Mouse (Mus musculus) forebrain, embryonic 16.5 days (tissue): ENCODE data around the gene Stra8. TPM values are rescaled to one million over a fixed set of nuclear protein-coding genes. Genes with fewer than 3 reads are reported as not detected.

Experiments
- ATAC-seq: fragments of 200-750 bp; cut with Nextera tagmentation; 2 replicates; pipeline ENCODE4 v1.8.0; 2017; ENCODE audit warnings: mild to moderate bottlenecking, moderate library complexity
- H3K27ac ChIP-seq: fragments of 300-500 bp; sonication (generic); 2 replicates; pipeline ENCODE4 v1.5.1; 2014; ENCODE audit warnings: low read length, control low read depth
- H3K27me3 ChIP-seq: fragments of 300-500 bp; sonication (generic); replicated peaks from 2 replicates; pipeline ENCODE4 v1.6.1; 2014; ENCODE audit warnings: low read length; ENCODE audit not compliant: control insufficient read depth, insufficient read depth
- H3K36me3 ChIP-seq: fragments of 300-500 bp; sonication (generic); 2 replicates; pipeline ENCODE4 v1.6.1; 2014; ENCODE audit not compliant: control insufficient read depth, insufficient read depth
- H3K4me1 ChIP-seq: fragments of 300-500 bp; sonication (generic); replicated peaks from 2 replicates; pipeline ENCODE4 v1.6.1; 2014; ENCODE audit warnings: low read length; ENCODE audit not compliant: control insufficient read depth, insufficient read depth
- H3K4me2 ChIP-seq: fragments of 300-500 bp; sonication (generic); 2 replicates; pipeline ENCODE4 v1.6.1; 2014; ENCODE audit warnings: mild to moderate bottlenecking, low read length, control low read depth
- H3K4me3 ChIP-seq: fragments of 300-500 bp; sonication (generic); replicated peaks from 2 replicates; pipeline ENCODE4 v1.5.1; 2014; ENCODE audit warnings: mild to moderate bottlenecking, low read length, control low read depth
- H3K9ac ChIP-seq: fragments of 300-500 bp; sonication (generic); replicated peaks from 2 replicates; pipeline ENCODE4 v1.6.1; 2014; ENCODE audit warnings: low read depth, low read length, control low read depth
- H3K9me3 ChIP-seq: fragments of 300-500 bp; sonication (generic); 2 replicates; pipeline ENCODE4 v1.6.1; 2016; ENCODE audit warnings: low read length; ENCODE audit not compliant: control insufficient read depth
- WGBS: fragments of 180-500 bp; shearing (Covaris S2); extraction: QIAGEN DNeasy Blood & Tissue Kit; methylation state at CpG from one replicate; pipeline ENCODE4 v1.1.7; 2014; 5-methylcytosine and 5-hydroxymethylcytosine counted together
- polyA plus RNA-seq: library from polyadenylated mRNA; unstranded; fragments of >200 nt; fragmentation: Nextera tagmentation; extraction: Ambion mirVana; gene quantifications from 2 replicates; pipeline ENCODE4 v1.2.1, GENCODE M21; 2015

The Stra8 gene
- polyA plus RNA-seq, 1 experiment from 2014 or later: not detected

DNA sequence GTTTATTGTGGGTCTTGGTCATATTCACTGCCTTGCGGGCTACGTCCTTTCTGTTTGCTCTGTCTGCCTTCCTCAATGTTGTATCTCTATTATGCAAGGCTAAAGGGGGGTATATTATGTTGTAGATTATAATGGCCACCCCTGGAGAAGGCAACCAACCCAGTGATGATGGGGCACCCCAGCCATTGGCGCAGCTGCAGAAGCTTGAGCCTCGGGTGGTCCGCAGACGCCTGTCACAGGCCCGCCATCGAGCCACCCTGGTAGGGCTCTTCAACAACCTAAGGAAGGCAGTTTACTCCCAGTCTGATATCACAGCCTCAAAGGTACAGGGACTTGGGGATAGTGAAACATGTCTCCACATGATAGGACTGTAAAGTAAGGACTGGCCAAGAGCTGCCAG, 7.6 kb downstream of the Stra8 start:
- H3K27ac ChIP-seq: no peak overlapping the region
- no peak overlapping the region for H3K4me2 ChIP-seq
- H3K36me3 ChIP-seq: no peaks in the 10 kb centered on the region
- H3K9me3 ChIP-seq: no peaks in the 10 kb centered on the region
- no peaks in the 10 kb centered on the region for H3K27me3 ChIP-seq
- no peak for ATAC-seq
- 92% methylated on average over 8 of the region's 8 CpGs for WGBS
- no peak overlapping the region for H3K9ac ChIP-seq
- H3K4me3 ChIP-seq: no peak overlapping the region
- H3K4me1 ChIP-seq: no peaks in the 10 kb centered on the region

DNA sequence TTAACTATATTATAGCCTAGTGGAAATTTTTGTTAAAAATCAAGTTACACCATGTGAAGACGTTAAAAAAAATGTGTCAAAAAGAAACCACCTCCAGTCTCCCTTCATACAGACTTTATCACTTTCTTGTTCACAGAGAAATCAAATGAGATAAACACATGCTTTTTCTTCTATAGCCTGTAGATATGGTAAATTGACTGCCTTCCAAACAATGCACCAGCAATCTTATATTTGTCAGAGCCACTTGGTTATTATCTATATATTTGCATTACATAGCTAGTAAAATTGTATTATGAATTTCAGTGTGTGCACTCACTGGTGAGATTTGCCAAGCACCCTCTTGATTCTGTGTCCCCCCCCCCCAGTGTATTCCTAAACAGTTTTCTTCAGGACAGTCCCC, 12.7 kb downstream of the Stra8 start:
- Histone ChIP-seq H3K4me1 (no peaks in the 10 kb centered on the region), H3K4me3 (no peak overlapping the region), H3K9ac (no peak overlapping the region), H3K27ac (no peak overlapping the region), H3K4me2 (no peak overlapping the region), H3K27me3 (no peaks in the 10 kb centered on the region), H3K9me3 (no peaks in the 10 kb centered on the region), H3K36me3 (no peaks in the 10 kb centered on the region)
- 90% methylated on average over 1 of the region's 1 CpGs for WGBS
- ATAC-seq: no peak

DNA sequence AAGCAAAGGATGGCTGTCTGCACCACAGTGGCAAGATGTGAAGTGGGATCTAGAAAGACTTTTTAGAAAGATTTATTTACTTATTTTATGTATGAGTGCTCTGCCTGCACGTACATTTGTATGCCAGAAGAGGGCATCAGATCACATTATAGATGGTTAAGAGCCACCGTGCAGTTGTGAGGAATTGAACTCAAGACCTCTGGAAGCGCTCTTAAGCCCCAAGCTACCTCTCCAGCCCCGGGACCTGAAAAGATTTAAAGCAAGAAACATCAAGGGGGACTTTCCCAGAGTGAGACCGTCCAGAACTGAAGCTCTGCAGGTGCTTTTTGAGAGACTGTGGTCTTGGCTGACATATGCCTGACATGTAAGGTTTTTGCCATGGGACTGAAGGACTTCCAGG, 16.8 kb downstream of the Stra8 start:
- Histone ChIP-seq H3K9ac (no peak overlapping the region), H3K4me1 (no peaks in the 10 kb centered on the region), H3K27ac (no peak overlapping the region), H3K36me3 (no peaks in the 10 kb centered on the region), H3K4me2 (no peak overlapping the region), H3K9me3 (no peaks in the 10 kb centered on the region), H3K27me3 (no peaks in the 10 kb centered on the region), H3K4me3 (no peak overlapping the region)
- no peak for ATAC-seq
- WGBS: 70% methylated on average over 5 of the region's 5 CpGs

DNA sequence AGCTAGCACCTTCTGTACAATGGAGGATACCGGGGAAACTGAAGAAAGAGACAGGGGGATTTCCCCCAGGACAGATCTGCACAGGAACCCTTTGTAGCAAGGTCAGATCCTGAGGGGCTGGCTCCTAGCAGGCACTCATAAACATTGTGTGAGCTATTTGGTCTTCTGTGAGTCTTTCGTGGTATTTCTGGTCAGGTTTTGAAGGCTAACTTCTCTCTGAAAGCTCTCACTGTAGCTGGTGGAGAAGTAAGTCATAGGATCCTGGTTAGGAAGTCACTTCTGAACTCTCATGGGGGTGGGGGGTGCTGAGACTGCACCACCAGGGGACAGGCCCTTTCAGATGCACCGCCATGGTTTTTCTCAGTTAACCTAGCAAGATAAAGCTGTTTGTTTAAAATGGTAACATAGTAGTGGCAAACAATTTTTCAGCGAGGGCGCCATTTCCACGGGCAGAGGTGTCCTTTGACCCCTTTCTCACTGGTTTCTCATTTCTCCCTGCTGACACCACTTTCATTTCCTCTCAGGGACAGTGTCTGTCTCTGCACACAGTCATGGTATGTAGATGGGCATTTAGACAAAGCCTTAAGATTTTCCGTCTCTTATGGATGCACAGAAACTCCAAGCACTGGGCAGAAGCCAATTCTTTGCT, 18.4 kb downstream of the Stra8 start:
- Histone ChIP-seq H3K4me1 (no peaks in the 10 kb centered on the region), H3K36me3 (no peaks in the 10 kb centered on the region), H3K9me3 (no peaks in the 10 kb centered on the region), H3K27me3 (no peaks in the 10 kb centered on the region), H3K27ac (no peak overlapping the region), H3K4me3 (no peak overlapping the region), H3K9ac (no peak overlapping the region), H3K4me2 (no peak overlapping the region)
- no peak for ATAC-seq
- WGBS: 80% methylated on average over 7 of the region's 7 CpGs

DNA sequence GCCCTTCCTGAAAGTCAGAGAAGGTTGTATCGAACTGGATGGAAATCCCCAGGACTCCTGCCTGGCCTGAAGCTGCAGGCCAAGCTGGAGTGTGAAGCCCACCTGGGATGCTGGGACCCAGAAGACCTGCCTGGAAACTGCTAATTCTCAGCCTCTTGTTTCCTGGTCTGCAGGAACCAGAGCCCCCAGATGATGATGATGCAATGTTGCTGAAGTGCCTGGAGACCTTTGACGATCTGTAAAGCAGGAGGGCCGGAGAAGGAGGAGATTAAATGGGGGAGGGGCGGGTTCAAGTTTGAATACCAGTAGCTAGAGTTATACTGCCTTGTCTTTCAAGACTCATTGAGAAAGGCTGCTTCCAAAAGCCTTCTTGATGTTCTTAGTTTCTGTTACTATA, 19.0 kb downstream of the Stra8 start:
- no peak for ATAC-seq
- WGBS: 55% methylated on average over 4 of the region's 4 CpGs
- Histone ChIP-seq H3K27me3 (no peaks in the 10 kb centered on the region), H3K4me3 (no peak overlapping the region), H3K4me1 (no peaks in the 10 kb centered on the region), H3K9ac (no peak overlapping the region), H3K4me2 (no peak overlapping the region), H3K9me3 (no peaks in the 10 kb centered on the region), H3K36me3 (no peaks in the 10 kb centered on the region), H3K27ac (no peak overlapping the region)

DNA sequence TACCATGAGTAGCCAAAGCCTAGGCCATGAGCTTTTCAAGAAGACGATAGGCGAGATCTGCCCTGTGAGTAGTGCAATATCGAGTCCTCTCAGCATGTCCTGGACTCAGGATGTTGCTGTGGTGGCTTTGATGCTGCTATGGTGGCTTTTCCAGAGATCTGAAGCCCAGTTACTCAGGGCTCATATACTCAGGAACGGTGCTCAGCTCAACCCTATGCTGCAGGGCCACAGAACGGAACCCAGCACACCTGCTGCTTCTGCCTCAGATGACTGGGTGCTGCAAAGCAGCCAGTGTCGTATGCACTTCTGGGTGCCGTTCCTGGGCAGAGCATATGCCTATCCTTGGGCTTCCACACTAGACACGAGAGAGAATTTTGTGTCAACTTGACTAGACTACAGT, 19.5 kb downstream of the Stra8 start:
- H3K27me3 ChIP-seq: no peaks in the 10 kb centered on the region
- no peaks in the 10 kb centered on the region for H3K36me3 ChIP-seq
- H3K4me3 ChIP-seq: no peak overlapping the region
- H3K27ac ChIP-seq: no peak overlapping the region
- no peaks in the 10 kb centered on the region for H3K4me1 ChIP-seq
- H3K9ac ChIP-seq: no peak overlapping the region
- no peaks in the 10 kb centered on the region for H3K9me3 ChIP-seq
- 92% methylated on average over 8 of the region's 8 CpGs for WGBS
- H3K4me2 ChIP-seq: no peak overlapping the region
- no peak for ATAC-seq

DNA sequence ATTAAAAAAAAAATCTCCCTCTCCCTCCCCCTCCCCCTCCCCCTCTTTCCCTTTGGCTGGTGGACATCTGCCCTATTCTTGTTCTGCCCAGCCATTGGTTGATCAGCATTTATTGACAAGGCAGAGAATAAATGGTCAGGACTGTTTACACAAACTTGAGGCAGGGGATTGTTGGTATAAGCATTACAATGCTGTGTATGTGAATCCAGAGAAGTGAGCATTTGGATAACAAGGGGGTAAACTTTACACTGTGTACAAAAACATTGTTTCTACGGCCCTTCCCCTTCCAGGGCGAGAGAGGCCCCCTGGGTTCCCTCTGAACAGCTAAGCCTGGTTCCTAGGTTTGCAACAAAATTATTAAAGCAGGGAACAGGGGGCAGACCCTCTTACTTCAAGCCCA, 21.5 kb downstream of the Stra8 start:
- H3K9me3 ChIP-seq: no peaks in the 10 kb centered on the region
- ATAC-seq: no peak

GRCm38 (mm10) chr6:34942446-34942845, 22.5 kb downstream of the Stra8 start:
- H3K4me1 ChIP-seq: no peaks in the 10 kb centered on the region
- no peak for ATAC-seq
- no peak overlapping the region for H3K27ac ChIP-seq
- no peak overlapping the region for H3K4me3 ChIP-seq
- no peak overlapping the region for H3K9ac ChIP-seq
- WGBS: 83% methylated on average over 9 of the region's 9 CpGs
- no peaks in the 10 kb centered on the region for H3K27me3 ChIP-seq
- H3K4me2 ChIP-seq: no peak overlapping the region
- no peaks in the 10 kb centered on the region for H3K36me3 ChIP-seq
- no peaks in the 10 kb centered on the region; the same call in 1 of the 2 replicates for H3K9me3 ChIP-seq

More for the DNA sequence above, 21.5 kb downstream of the Stra8 start:
- no peak overlapping the region for H3K4me2 ChIP-seq
- no peak overlapping the region for H3K27ac ChIP-seq
- 59% methylated on average over 2 of the region's 2 CpGs for WGBS
- H3K4me3 ChIP-seq: no peak overlapping the region
- H3K27me3 ChIP-seq: no peaks in the 10 kb centered on the region
- no peaks in the 10 kb centered on the region for H3K36me3 ChIP-seq
- no peak overlapping the region for H3K9ac ChIP-seq
- H3K4me1 ChIP-seq: no peaks in the 10 kb centered on the region

DNA sequence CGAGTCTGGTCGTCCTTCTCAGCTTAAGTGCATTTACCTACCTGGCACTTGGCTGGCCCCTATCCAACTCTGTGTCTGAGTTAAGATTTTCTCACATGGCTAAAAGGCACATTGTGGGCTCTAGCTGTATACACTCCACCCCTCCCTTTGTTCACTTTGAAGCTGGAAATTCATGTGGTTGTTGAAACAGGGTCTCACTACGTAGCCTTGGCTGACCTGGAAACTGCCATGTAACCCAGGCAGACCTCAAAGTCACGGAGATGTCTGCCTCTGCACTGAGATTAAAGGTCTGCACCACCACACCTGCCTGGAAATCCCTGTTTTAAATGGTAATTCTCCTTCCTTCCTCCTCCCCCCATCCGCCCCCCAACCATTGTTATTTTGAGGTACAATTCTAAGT, 23.5 kb downstream of the Stra8 start:
- Histone ChIP-seq H3K4me1 (no peaks in the 10 kb centered on the region; the same call in 1 of the 2 replicates), H3K27ac (no peak overlapping the region), H3K9me3 (no peaks in the 10 kb centered on the region; the same call in 1 of the 2 replicates), H3K9ac (no peak overlapping the region), H3K4me2 (no peak overlapping the region), H3K36me3 (no peaks in the 10 kb centered on the region), H3K4me3 (no peak overlapping the region), H3K27me3 (no peaks in the 10 kb centered on the region)
- ATAC-seq: no peak
- WGBS: 73% methylated on average over 5 of the region's 5 CpGs
